Comparison of ENCODE assay signal across 8 mouse cellular contexts in the genomic region with DNA sequence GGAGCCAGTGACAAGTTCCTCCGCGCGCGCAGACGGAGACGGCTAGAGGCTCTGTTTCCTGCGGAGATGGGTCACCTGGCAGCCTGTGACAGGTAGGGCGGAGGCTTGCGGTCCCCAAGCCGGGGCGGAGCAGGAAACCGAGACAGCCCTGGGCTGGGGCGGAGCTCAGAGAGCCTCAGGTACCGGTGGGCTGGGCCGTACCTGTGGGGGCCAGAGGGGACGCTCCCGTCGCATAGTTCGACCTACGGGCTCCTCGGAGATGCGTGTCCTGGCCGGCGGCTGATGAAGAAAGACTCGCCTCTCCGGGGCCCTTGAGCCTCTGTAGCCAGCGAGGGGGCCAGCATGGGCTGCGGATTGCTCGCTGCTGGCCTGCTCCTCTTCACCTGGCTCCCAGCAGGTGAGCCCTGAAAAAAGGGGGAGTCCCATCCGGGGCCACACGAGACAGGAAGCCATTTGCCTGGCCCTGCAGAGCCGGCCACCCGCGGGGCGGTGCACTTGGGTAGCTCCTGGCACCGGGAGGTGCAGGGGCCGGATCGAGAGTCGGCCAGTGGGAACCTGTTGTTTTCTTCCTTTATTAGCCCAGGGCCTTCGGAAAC. TPM values are rescaled to one million over a fixed set of nuclear protein-coding genes. Genes with fewer than 3 reads are reported as not detected.
DNase-seq lines count a peak whose midpoint lies in the region; ATAC-seq and TF ChIP-seq lines count a peak whose summit lies in the region.

Gene Ildr1, plus strand, starts transcription at position 161 of the 596 bp plus-strand sequence.

- no peak for TF ChIP-seq POLR2A in kidney, adult 2 months (IDR thresholded peaks at IDR 0.05; ENCODE audit: low read depth, low read length)
- no peak for TF ChIP-seq POLR2A in small intestine, adult 2 months (IDR thresholded peaks at IDR 0.05; ENCODE audit: low read depth, low read length)

- TF ChIP-seq CTCF in kidney, adult 2 months (conservative IDR thresholded peaks at IDR 0.05; ENCODE audit: insufficient read depth, insufficient read length, low read depth, low read length) = no peak
- no peak for TF ChIP-seq CTCF in lung, postnatal 0 days (IDR thresholded peaks at IDR 0.05)
- no peak for TF ChIP-seq CTCF in small intestine, adult 2 months (IDR thresholded peaks at IDR 0.05; ENCODE audit: extremely low read depth, insufficient read length, insufficient replicate concordance, low read depth, low read length)

- peaks cover 23% of the 10 kb centered on the region for H3K27me3 ChIP-seq in heart, embryonic 16.5 days (ENCODE audit: control insufficient read depth, insufficient read depth, low read length)
- H3K27me3 ChIP-seq in embryonic facial prominence, embryonic 13.5 days = peaks cover 33% of the 10 kb centered on the region
- H3K27me3 ChIP-seq in kidney, adult 2 months (replicated peaks; ENCODE audit: control insufficient read depth, insufficient read depth, low read length) = no peaks in the 10 kb centered on the region
- no peaks in the 10 kb centered on the region for H3K27me3 ChIP-seq in lung, postnatal 0 days (replicated peaks; ENCODE audit: insufficient read depth, low read length)
- H3K27me3 ChIP-seq in small intestine, adult 2 months (ENCODE audit: control insufficient read depth, insufficient read depth, low read length) = no peaks in the 10 kb centered on the region

- WGBS in heart, embryonic 16.5 days = 3% methylated on average over 40 of the region's 40 CpGs
- WGBS in embryonic facial prominence, embryonic 13.5 days = 1% methylated on average over 40 of the region's 40 CpGs
- WGBS in kidney, adult 2 months = 2% methylated on average over 40 of the region's 40 CpGs
- WGBS in lung, postnatal 0 days = under 1% methylated on average over 40 of the region's 40 CpGs
- 2% methylated on average over 40 of the region's 40 CpGs for WGBS in small intestine, adult 2 months

- no peak for TF ChIP-seq EP300 in lung, postnatal 0 days (IDR thresholded peaks at IDR 0.05)

- H3K4me3 ChIP-seq in heart, embryonic 16.5 days (ENCODE audit: low read length) = peak within 1 kb of the TSS; percentile 55
- peak within 1 kb of the TSS; percentile 46 for H3K4me3 ChIP-seq in embryonic facial prominence, embryonic 13.5 days
- H3K4me3 ChIP-seq in kidney, adult 2 months (ENCODE audit: insufficient read depth, low read depth, low read length) = peak within 1 kb of the TSS; percentile 68
- H3K4me3 ChIP-seq in lung, postnatal 0 days (ENCODE audit: low read depth, low read length) = peak within 1 kb of the TSS; percentile 38
- H3K4me3 ChIP-seq in small intestine, adult 2 months (ENCODE audit: low read depth, low read length) = peak within 1 kb of the TSS; percentile 78

- H3K9ac ChIP-seq in heart, embryonic 16.5 days (ENCODE audit: low read length) = peak within 1 kb of the TSS; percentile 48
- peak within 1 kb of the TSS; percentile 70 for H3K9ac ChIP-seq in embryonic facial prominence, embryonic 13.5 days
- no peak within 1 kb of the TSS; the same call in 1 of the 2 replicates for H3K9ac ChIP-seq in lung, postnatal 0 days (replicated peaks; ENCODE audit: low read depth)

- ATAC-seq in heart, embryonic 16.5 days (replicated peaks; ENCODE audit: extremely low read depth, insufficient read depth, low FRiP score) = no peak
- peak; percentile 67; the same call in 1 of the 2 replicates for ATAC-seq in embryonic facial prominence, embryonic 13.5 days (ENCODE audit: insufficient number of reproducible peaks, insufficient read depth, low FRiP score, low TSS enrichment, low read depth)
- peak; percentile 96 for ATAC-seq in lung, postnatal 0 days

- no peaks in the 10 kb centered on the region for H3K4me1 ChIP-seq in heart, embryonic 16.5 days (ENCODE audit: control insufficient read depth, insufficient read depth, low read length)
- peaks cover 11% of the 10 kb centered on the region for H3K4me1 ChIP-seq in embryonic facial prominence, embryonic 13.5 days
- no peaks in the 10 kb centered on the region; the same call in 1 of the 2 replicates for H3K4me1 ChIP-seq in kidney, adult 2 months (ENCODE audit: control insufficient read depth, insufficient read depth, low read length)
- H3K4me1 ChIP-seq in lung, postnatal 0 days (ENCODE audit: insufficient read depth, low read depth, low read length) = no peaks in the 10 kb centered on the region
- no peaks in the 10 kb centered on the region for H3K4me1 ChIP-seq in small intestine, adult 2 months (ENCODE audit: control insufficient read depth, insufficient read depth, insufficient read length, low read length)

- no peaks in the 10 kb centered on the region for H3K36me3 ChIP-seq in heart, embryonic 16.5 days (ENCODE audit: control insufficient read depth, insufficient read depth)
- no peaks in the 10 kb centered on the region for H3K36me3 ChIP-seq in embryonic facial prominence, embryonic 13.5 days
- no peaks in the 10 kb centered on the region for H3K36me3 ChIP-seq in kidney, adult 2 months (ENCODE audit: control insufficient read depth, insufficient read depth, low read length)
- no peaks in the 10 kb centered on the region for H3K36me3 ChIP-seq in lung, postnatal 0 days (ENCODE audit: insufficient read depth, low read length)
- no peaks in the 10 kb centered on the region for H3K36me3 ChIP-seq in small intestine, adult 2 months (ENCODE audit: control insufficient read depth, insufficient read depth, low read length)

- intact Hi-C loops in heart, postnatal 25 days (cut with DNase I) = no loop called here

- no peak within 1 kb of the TSS for H3K27ac ChIP-seq in heart, embryonic 16.5 days (ENCODE audit: low read length)
- H3K27ac ChIP-seq in embryonic facial prominence, embryonic 13.5 days = no peak within 1 kb of the TSS
- peak within 1 kb of the TSS; percentile 77 for H3K27ac ChIP-seq in kidney, adult 2 months (ENCODE audit: insufficient read depth, low read depth, low read length)
- H3K27ac ChIP-seq in lung, postnatal 0 days (ENCODE audit: low read length) = peak within 1 kb of the TSS; percentile 28; the same call in 1 of the 2 replicates
- no peak within 1 kb of the TSS for H3K27ac ChIP-seq in small intestine, adult 2 months (ENCODE audit: insufficient read depth, low read depth, low read length)

- peak within 1 kb of the TSS; percentile 82 for H3K4me2 ChIP-seq in heart, embryonic 16.5 days (ENCODE audit: low read depth, low read length)
- peak within 1 kb of the TSS; percentile 75 for H3K4me2 ChIP-seq in embryonic facial prominence, embryonic 13.5 days
- peak within 1 kb of the TSS; percentile 58 for H3K4me2 ChIP-seq in lung, postnatal 0 days (replicated peaks; ENCODE audit: low read depth, low read length)

- H3K9me3 ChIP-seq in heart, embryonic 16.5 days (replicated peaks; ENCODE audit: control insufficient read depth, low read length) = no peaks in the 10 kb centered on the region; the same call in 1 of the 2 replicates
- no peaks in the 10 kb centered on the region for H3K9me3 ChIP-seq in embryonic facial prominence, embryonic 13.5 days
- H3K9me3 ChIP-seq in lung, postnatal 0 days (ENCODE audit: low read length) = no peaks in the 10 kb centered on the region

- no peak for DNase-seq in heart, postnatal 25 days (ENCODE audit: low spot score)
- peak; percentile 71 for DNase-seq in kidney, adult 2 months
- DNase-seq in lung, postnatal 0 days (ENCODE audit: low spot score) = peak; percentile 79
- no peak for DNase-seq in layer of hippocampus, postnatal 25 days (ENCODE audit: extremely low spot score in 1 of 2, low spot score in 1 of 2)
- DNase-seq in layer of hippocampus, postnatal 10 days (ENCODE audit: low spot score in 2 of 2) = no peak

RNA-seq across cellular contexts. Expression of gene Ildr1, which starts in this region (rescaled TPM):
- polyA plus RNA-seq in heart, embryonic 16.5 days (2015; fragmentation: Nextera tagmentation; extraction: Ambion mirVana) = 0.50 and 1.2 TPM in 2 replicates
- not detected for total RNA-seq in heart, postnatal 25 days (2021)
- polyA plus RNA-seq in embryonic facial prominence, embryonic 13.5 days (2015; fragmentation: Nextera tagmentation; extraction: Ambion mirVana) = 2.7 and 3.8 TPM in 2 replicates
- polyA plus RNA-seq in kidney, adult 2 months (2012; rRNA removed) = 20.4 and 31.9 TPM in 2 replicates
- polyA plus RNA-seq in lung, postnatal 0 days (2015; fragmentation: Nextera tagmentation; extraction: Ambion mirVana) = 8.8 and 10.7 TPM in 2 replicates
- 2.3 and 3.3 TPM in 2 replicates for polyA plus RNA-seq in small intestine, adult 2 months (2012; rRNA removed)
- under 1 TPM; 0.20 to 0.38 TPM for total RNA-seq in layer of hippocampus, postnatal 25 days (2021)
- under 1 TPM; 0.51 to 0.66 TPM for total RNA-seq in layer of hippocampus, postnatal 10 days (2021)

Comparison
In these comparisons a context has a peak if more than half of its experiments do, and no peak if none do; other contexts are left out.
1. H3K27ac ChIP-seq: peak in kidney, adult 2 months (single experiment) and lung, postnatal 0 days (single experiment); none in heart, embryonic 16.5 days (single experiment), embryonic facial prominence, embryonic 13.5 days (single experiment) and small intestine, adult 2 months (single experiment).
2. DNase-seq: peak in kidney, adult 2 months (single experiment) and lung, postnatal 0 days (single experiment); none in heart, postnatal 25 days (single experiment), layer of hippocampus, postnatal 25 days (0 of 2) and layer of hippocampus, postnatal 10 days (0 of 2).
3. Peak in every context shown above with its lines, with median percentiles within 50 percentile points of each other: H3K4me2 ChIP-seq and H3K4me3 ChIP-seq.